Mouse (Mus musculus): Measurements from ENCODE around the gene Abca5. TPM values are rescaled to one million over a fixed set of nuclear protein-coding genes. Genes with fewer than 3 reads are reported as not detected.

Gene Abca5
- polyA plus RNA-seq, 1 experiment = 3.5 TPM

GRCm38 (mm10) chr11:110288423-110288822 is 49.1 kb downstream of the Abca5 start:
- Histone ChIP-seq H3K27me3 (ENCODE audit: control insufficient read depth, insufficient read depth, low read length, poor library complexity, severe bottlenecking) (no peaks in the 10 kb centered on the region), H3K27ac (ENCODE audit: insufficient read depth, low read length) (no peak overlapping the region)

GRCm38 (mm10) chr11:110287694-110288093 is 49.8 kb downstream of the Abca5 start:
- Histone ChIP-seq H3K27ac (ENCODE audit: insufficient read depth, low read length) (no peak overlapping the region), H3K9me3 (replicated peaks; ENCODE audit: control insufficient read depth, insufficient read depth, low read length, poor library complexity, severe bottlenecking) (no peaks in the 10 kb centered on the region), H3K4me1 (ENCODE audit: control insufficient read depth, insufficient read depth, low read length) (no peaks in the 10 kb centered on the region), H3K4me3 (ENCODE audit: low read depth, low read length) (no peak overlapping the region), H3K36me3 (ENCODE audit: control insufficient read depth, insufficient read depth, low read length, poor library complexity, severe bottlenecking) (no peaks in the 10 kb centered on the region), H3K9ac (ENCODE audit: low read depth, poor library complexity, severe bottlenecking) (no peak overlapping the region), H3K27me3 (ENCODE audit: control insufficient read depth, insufficient read depth, low read length, poor library complexity, severe bottlenecking) (no peaks in the 10 kb centered on the region)
- TF ChIP-seq CTCF (IDR thresholded peaks at IDR 0.05; ENCODE audit: low read depth, low read length) = no peak
- no peak for TF ChIP-seq EP300 (IDR thresholded peaks at IDR 0.05; ENCODE audit: insufficient read depth, low read depth, low read length)
- no peak for TF ChIP-seq POLR2A (IDR thresholded peaks at IDR 0.05; ENCODE audit: insufficient read depth, low read length)

More at GRCm38 (mm10) chr11:110288423-110288822, 49.1 kb downstream of the Abca5 start:
- Histone ChIP-seq H3K4me1 (ENCODE audit: control insufficient read depth, insufficient read depth, low read length) (no peaks in the 10 kb centered on the region), H3K4me3 (ENCODE audit: low read depth, low read length) (no peak overlapping the region), H3K36me3 (ENCODE audit: control insufficient read depth, insufficient read depth, low read length, poor library complexity, severe bottlenecking) (no peaks in the 10 kb centered on the region), H3K9me3 (replicated peaks; ENCODE audit: control insufficient read depth, insufficient read depth, low read length, poor library complexity, severe bottlenecking) (no peaks in the 10 kb centered on the region), H3K9ac (ENCODE audit: low read depth, poor library complexity, severe bottlenecking) (no peak overlapping the region)
- TF ChIP-seq CTCF (IDR thresholded peaks at IDR 0.05; ENCODE audit: low read depth, low read length) (peak; percentile 13), POLR2A (IDR thresholded peaks at IDR 0.05; ENCODE audit: insufficient read depth, low read length) (no peak), EP300 (IDR thresholded peaks at IDR 0.05; ENCODE audit: insufficient read depth, low read depth, low read length) (no peak)

GRCm38 (mm10) chr11:110286331-110286730 is 51.2 kb downstream of the Abca5 start:
- no peak overlapping the region for H3K4me3 ChIP-seq (ENCODE audit: low read depth, low read length)
- no peaks in the 10 kb centered on the region for H3K36me3 ChIP-seq (ENCODE audit: control insufficient read depth, insufficient read depth, low read length, poor library complexity, severe bottlenecking)
- H3K9ac ChIP-seq (ENCODE audit: low read depth, poor library complexity, severe bottlenecking) = no peak overlapping the region
- H3K9me3 ChIP-seq (replicated peaks; ENCODE audit: control insufficient read depth, insufficient read depth, low read length, poor library complexity, severe bottlenecking) = no peaks in the 10 kb centered on the region
- H3K27me3 ChIP-seq (ENCODE audit: control insufficient read depth, insufficient read depth, low read length, poor library complexity, severe bottlenecking) = no peaks in the 10 kb centered on the region
- H3K27ac ChIP-seq (ENCODE audit: insufficient read depth, low read length) = no peak overlapping the region
- H3K4me1 ChIP-seq (ENCODE audit: control insufficient read depth, insufficient read depth, low read length) = no peaks in the 10 kb centered on the region
- TF ChIP-seq EP300 (IDR thresholded peaks at IDR 0.05; ENCODE audit: insufficient read depth, low read depth, low read length) (no peak), POLR2A (IDR thresholded peaks at IDR 0.05; ENCODE audit: insufficient read depth, low read length) (no peak), CTCF (IDR thresholded peaks at IDR 0.05; ENCODE audit: low read depth, low read length) (no peak)

- H3K27ac ChIP-seq (ENCODE audit: insufficient read depth, low read length) = no peak overlapping the region
These were observed 52.7 kb downstream of the Abca5 start for GRCm38 (mm10) chr11:110284849-110285248.

GRCm38 (mm10) chr11:110284185-110284787 is 53.2 kb downstream of the Abca5 start:
- no peaks in the 10 kb centered on the region for H3K4me1 ChIP-seq (ENCODE audit: control insufficient read depth, insufficient read depth, low read length)
- H3K9ac ChIP-seq (ENCODE audit: low read depth, poor library complexity, severe bottlenecking) = no peak overlapping the region
- no peak overlapping the region for H3K27ac ChIP-seq (ENCODE audit: insufficient read depth, low read length)
- no peaks in the 10 kb centered on the region for H3K9me3 ChIP-seq (replicated peaks; ENCODE audit: control insufficient read depth, insufficient read depth, low read length, poor library complexity, severe bottlenecking)
- TF ChIP-seq CTCF (IDR thresholded peaks at IDR 0.05; ENCODE audit: low read depth, low read length) = no peak
- TF ChIP-seq POLR2A (IDR thresholded peaks at IDR 0.05; ENCODE audit: insufficient read depth, low read length) = no peak
- no peak for TF ChIP-seq EP300 (IDR thresholded peaks at IDR 0.05; ENCODE audit: insufficient read depth, low read depth, low read length)
- H3K4me3 ChIP-seq (ENCODE audit: low read depth, low read length) = no peak overlapping the region
- H3K36me3 ChIP-seq (ENCODE audit: control insufficient read depth, insufficient read depth, low read length, poor library complexity, severe bottlenecking) = no peaks in the 10 kb centered on the region
- no peaks in the 10 kb centered on the region for H3K27me3 ChIP-seq (ENCODE audit: control insufficient read depth, insufficient read depth, low read length, poor library complexity, severe bottlenecking)

More at GRCm38 (mm10) chr11:110284849-110285248, 52.7 kb downstream of the Abca5 start:
- TF ChIP-seq POLR2A (IDR thresholded peaks at IDR 0.05; ENCODE audit: insufficient read depth, low read length) = no peak
- TF ChIP-seq EP300 (IDR thresholded peaks at IDR 0.05; ENCODE audit: insufficient read depth, low read depth, low read length) = no peak
- no peak for TF ChIP-seq CTCF (IDR thresholded peaks at IDR 0.05; ENCODE audit: low read depth, low read length)
- H3K9ac ChIP-seq (ENCODE audit: low read depth, poor library complexity, severe bottlenecking) = no peak overlapping the region
- no peaks in the 10 kb centered on the region for H3K9me3 ChIP-seq (replicated peaks; ENCODE audit: control insufficient read depth, insufficient read depth, low read length, poor library complexity, severe bottlenecking)
- no peaks in the 10 kb centered on the region for H3K36me3 ChIP-seq (ENCODE audit: control insufficient read depth, insufficient read depth, low read length, poor library complexity, severe bottlenecking)
- H3K4me3 ChIP-seq (ENCODE audit: low read depth, low read length) = no peak overlapping the region
- H3K4me1 ChIP-seq (ENCODE audit: control insufficient read depth, insufficient read depth, low read length) = no peaks in the 10 kb centered on the region
- H3K27me3 ChIP-seq (ENCODE audit: control insufficient read depth, insufficient read depth, low read length, poor library complexity, severe bottlenecking) = no peaks in the 10 kb centered on the region

GRCm38 (mm10) chr11:110274794-110275193 is 62.7 kb downstream of the Abca5 start:
- Histone ChIP-seq H3K9me3 (replicated peaks; ENCODE audit: control insufficient read depth, insufficient read depth, low read length, poor library complexity, severe bottlenecking) (no peaks in the 10 kb centered on the region), H3K27ac (ENCODE audit: insufficient read depth, low read length) (no peak overlapping the region), H3K27me3 (ENCODE audit: control insufficient read depth, insufficient read depth, low read length, poor library complexity, severe bottlenecking) (no peaks in the 10 kb centered on the region), H3K9ac (ENCODE audit: low read depth, poor library complexity, severe bottlenecking) (no peak overlapping the region), H3K4me1 (ENCODE audit: control insufficient read depth, insufficient read depth, low read length) (no peaks in the 10 kb centered on the region), H3K36me3 (ENCODE audit: control insufficient read depth, insufficient read depth, low read length, poor library complexity, severe bottlenecking) (no peaks in the 10 kb centered on the region), H3K4me3 (ENCODE audit: low read depth, low read length) (no peak overlapping the region)
- no peak for TF ChIP-seq POLR2A (IDR thresholded peaks at IDR 0.05; ENCODE audit: insufficient read depth, low read length)
- TF ChIP-seq CTCF (IDR thresholded peaks at IDR 0.05; ENCODE audit: low read depth, low read length) = no peak
- TF ChIP-seq EP300 (IDR thresholded peaks at IDR 0.05; ENCODE audit: insufficient read depth, low read depth, low read length) = no peak

All from ES-Bruce4 (cell line).